Mouse (Mus musculus) ES-E14 (cell line): ENCODE measurements around the gene Limd1. TPM values are rescaled to one million over a fixed set of nuclear protein-coding genes. Genes with fewer than 3 reads are reported as not detected.

Experiments used
- DNase-seq: peaks from one replicate; pipeline ENCODE4 v3.0.0-alpha.2; 2013; ENCODE audit warnings: low read depth, low spot score
- H3K27ac ChIP-seq: 2 replicates; pipeline ENCODE4 v1.5.1; 2012; ENCODE audit warnings: low read depth, mild to moderate bottlenecking, low read length, moderate library complexity, mixed read lengths; ENCODE audit not compliant: poor library complexity, insufficient read depth, severe bottlenecking
- H3K36me3 ChIP-seq: 2 replicates; pipeline ENCODE4 v1.6.1; 2012; ENCODE audit warnings: mild to moderate bottlenecking, low read length, moderate library complexity, mixed read lengths; ENCODE audit not compliant: control insufficient read depth, poor library complexity, insufficient read depth, severe bottlenecking
- H3K4me1 ChIP-seq, 2 experiments: fragments of 150-350 bp in 1 of 2; sonication (generic) in 1 of 2; 2 replicates each; pipeline ENCODE4 v1.6.1; 2012; ENCODE audit warnings: low read length in 2 of 2, mild to moderate bottlenecking in 1 of 2, mixed read lengths in 1 of 2; ENCODE audit not compliant: control insufficient read depth in 2 of 2, insufficient read depth in 2 of 2, poor library complexity in 1 of 2
- H3K4me3 ChIP-seq, 2 experiments: fragments of 150-350 bp in 1 of 2; sonication (generic) in 1 of 2; 2 replicates each; pipeline ENCODE4 v1.5.1; 2012; ENCODE audit warnings: low read length in 2 of 2, low read depth in 1 of 2, mild to moderate bottlenecking in 1 of 2, mixed read lengths in 1 of 2; ENCODE audit not compliant: insufficient read depth in 1 of 2, poor library complexity in 1 of 2, severe bottlenecking in 1 of 2
- H3K9ac ChIP-seq: 2 replicates; pipeline ENCODE4 v1.6.1; 2012; ENCODE audit warnings: low read depth, mild to moderate bottlenecking, low read length, mixed read lengths; ENCODE audit not compliant: poor library complexity, insufficient read depth, severe bottlenecking
- H3K9me3 ChIP-seq: fragments of 150-350 bp; sonication (generic); 2 replicates; pipeline ENCODE4 v1.6.1; 2012; ENCODE audit warnings: low read depth, mild to moderate bottlenecking, low read length; ENCODE audit not compliant: control insufficient read depth, insufficient read depth
- CHD2 ChIP-seq: IDR thresholded peaks from 2 replicates; pipeline ENCODE4 v1.6.1; 2014; ENCODE audit warnings: mild to moderate bottlenecking, low read depth, low read length, inconsistent platforms
- HCFC1 ChIP-seq: IDR thresholded peaks from 2 replicates; pipeline ENCODE4 v1.6.1; 2012; ENCODE audit warnings: low read length, inconsistent platforms, borderline replicate concordance; ENCODE audit not compliant: insufficient read depth
- MAFK ChIP-seq: IDR thresholded peaks from 2 replicates; pipeline ENCODE4 v1.6.1; 2014; ENCODE audit warnings: mild to moderate bottlenecking, low read depth, low read length, inconsistent platforms; ENCODE audit not compliant: insufficient read depth
- ZC3H11A ChIP-seq: IDR thresholded peaks from 2 replicates; pipeline ENCODE4 v1.6.1; 2012; ENCODE audit warnings: low read depth, mild to moderate bottlenecking, inconsistent platforms, low read length, borderline replicate concordance
- ZNF384 ChIP-seq: IDR thresholded peaks from 2 replicates; pipeline ENCODE4 v1.6.1; 2012; ENCODE audit warnings: low read depth, low read length, inconsistent platforms
- in situ Hi-C, 2 experiments: fragments of 600-800 bp; cut with MboI; formaldehyde crosslinking; loops; one replicate each; pipeline ENCODE4 v1.15.1; 2025; ENCODE audit warnings: low sequenced_read_pairs in 2 of 2, inconsistent platforms in 1 of 2; ENCODE audit not compliant: unreplicated experiment in 2 of 2
- total RNA-seq: library from RNA; depleted of rRNA; stranded (reverse); fragments of 300-350 nt; gene quantifications from 2 replicates; pipeline ENCODE4 v1.2.3, GENCODE M21; 2012; rRNA removed

The Limd1 gene
- total RNA-seq: 14.2 and 16.2 TPM in 2 replicates

DNA sequence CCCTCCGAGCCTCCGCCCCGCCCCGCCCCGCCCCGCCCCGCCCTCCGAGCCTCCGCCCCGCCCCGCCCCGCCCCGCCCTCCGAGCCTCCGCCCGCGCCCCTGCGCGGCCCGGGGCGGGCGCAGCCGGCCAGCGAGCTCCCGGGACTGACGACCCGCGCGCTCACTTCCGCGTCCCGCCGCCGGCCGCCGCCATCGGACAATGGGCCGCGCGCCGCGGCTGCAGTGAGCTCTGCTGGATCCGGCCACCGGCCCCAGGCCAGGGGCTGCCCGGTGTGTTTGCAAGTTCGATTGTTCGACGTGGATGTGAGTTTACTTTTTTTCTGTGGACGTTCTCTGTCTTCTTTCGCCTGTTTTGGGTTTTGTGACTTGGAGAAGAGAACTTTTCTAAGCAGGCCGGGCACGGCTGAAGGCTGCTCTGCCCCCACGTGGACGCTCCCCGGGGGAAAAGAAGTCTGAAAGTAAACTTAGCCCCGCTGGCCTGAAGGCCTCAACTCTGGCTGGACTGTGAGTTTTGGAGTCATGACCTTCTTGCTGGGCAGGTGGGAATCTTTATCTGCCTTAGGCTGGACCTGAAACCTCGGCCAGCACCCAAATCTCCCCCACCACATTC lies at the start of gene Limd1:
Gene Limd1 (plus strand): TSS at position 121 of the 610 bp plus-strand sequence.
- in situ Hi-C loops: no loop called here
- TF ChIP-seq MAFK: no peak
- TF ChIP-seq ZC3H11A: no peak
- no peak for TF ChIP-seq CHD2
- no peak for TF ChIP-seq HCFC1
- no peak for TF ChIP-seq ZNF384
- Histone ChIP-seq H3K4me1 (peaks cover 0 to 2% of the 10 kb centered on the region in 2 experiments; a peak in 1 of 4 replicates), H3K4me3 (peak within 1 kb of the TSS; percentile 71 to 86), H3K27ac (no peak within 1 kb of the TSS), H3K9me3 (no peaks in the 10 kb centered on the region), H3K9ac (peak within 1 kb of the TSS; percentile 76), H3K36me3 (peaks cover 3% of the 10 kb centered on the region; the same call in 1 of the 2 replicates)
- DNase-seq: no peak

DNA sequence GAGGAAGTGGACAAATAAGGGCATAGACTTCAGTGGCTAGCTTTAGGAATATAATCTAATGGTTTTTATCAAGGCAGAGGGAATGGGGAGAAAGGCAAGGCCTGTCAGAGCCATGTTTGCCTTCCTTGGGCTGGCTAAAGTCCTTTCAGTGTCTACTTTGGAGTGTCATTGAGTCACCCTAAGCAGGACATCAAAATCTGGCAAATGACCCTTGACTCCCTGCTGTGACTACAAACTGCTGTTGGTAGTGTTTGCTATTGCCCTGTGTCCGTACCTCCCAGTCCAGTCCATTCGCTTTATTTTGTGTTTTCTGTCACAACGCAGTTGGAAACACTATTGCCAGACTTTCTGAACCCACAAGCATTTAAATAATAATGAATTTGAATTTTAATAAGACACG lies 48.6 kb upstream of the Limd1 start:
- Histone ChIP-seq H3K9me3 (no peaks in the 10 kb centered on the region), H3K9ac (no peak overlapping the region), H3K4me3 (no peak overlapping the region), H3K27ac (no peak overlapping the region), H3K36me3 (no peaks in the 10 kb centered on the region), H3K4me1 (peaks cover 0 to 6% of the 10 kb centered on the region in 2 experiments; a peak in 1 of 4 replicates)
- DNase-seq: no peak
- no peak for TF ChIP-seq ZC3H11A
- TF ChIP-seq MAFK: no peak
- TF ChIP-seq HCFC1: no peak
- TF ChIP-seq CHD2: no peak
- TF ChIP-seq ZNF384: no peak
- in situ Hi-C loops: no loop called here

DNA sequence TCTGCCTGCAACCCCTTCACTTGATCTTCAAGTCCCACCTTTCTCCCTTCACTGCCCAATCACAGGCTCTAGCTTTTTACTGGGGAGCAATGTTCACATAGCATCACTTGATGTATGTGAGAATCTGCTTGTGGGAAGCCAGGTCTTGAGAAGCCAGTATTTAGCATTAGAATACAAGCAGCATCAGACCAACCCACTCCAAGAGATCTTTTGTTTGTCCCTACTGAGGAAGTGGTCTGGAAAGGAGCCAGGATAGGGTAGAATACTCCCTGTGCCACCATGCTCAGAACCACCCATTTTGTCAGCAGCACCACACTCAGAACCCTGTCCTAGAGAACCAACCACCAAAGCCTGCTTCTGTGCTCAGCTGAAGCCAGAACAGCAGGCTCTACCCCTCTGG lies 47.5 kb upstream of the Limd1 start:
- no peak overlapping the region for H3K4me3 ChIP-seq
- TF ChIP-seq CHD2 (no peak), MAFK (no peak), HCFC1 (no peak), ZNF384 (no peak), ZC3H11A (no peak)
- peaks cover 0 to 6% of the 10 kb centered on the region in 2 experiments; a peak in 1 of 4 replicates for H3K4me1 ChIP-seq
- no peaks in the 10 kb centered on the region for H3K36me3 ChIP-seq
- H3K9me3 ChIP-seq: no peaks in the 10 kb centered on the region
- no peak overlapping the region for H3K9ac ChIP-seq
- H3K27ac ChIP-seq: no peak overlapping the region
- in situ Hi-C loops: no loop called here
- peak; percentile 26 for DNase-seq

DNA sequence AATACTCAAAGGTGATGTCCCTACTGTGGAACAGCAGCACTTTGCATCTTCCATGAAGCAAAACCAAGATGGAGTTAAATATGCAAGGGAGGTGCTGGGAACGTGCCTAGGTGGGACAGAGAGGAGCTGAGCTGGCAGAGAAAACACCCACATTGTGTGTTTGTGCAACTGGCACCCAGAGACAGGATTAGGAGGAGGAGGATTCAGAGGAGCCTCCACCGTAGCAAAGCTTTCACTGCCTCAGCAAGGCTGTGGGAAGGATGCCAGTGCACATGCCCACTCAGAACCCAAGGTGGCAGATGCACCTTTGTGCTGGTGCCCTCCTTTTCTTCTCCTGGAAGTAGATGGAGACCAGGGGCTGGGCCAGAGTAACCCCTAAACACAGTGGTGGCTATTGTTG lies 40.3 kb upstream of the Limd1 start:
- in situ Hi-C loops: no loop called here
- no peak overlapping the region for H3K27ac ChIP-seq
- DNase-seq: no peak

More for the DNA sequence above, 40.3 kb upstream of the Limd1 start:
- H3K9me3 ChIP-seq: no peaks in the 10 kb centered on the region
- no peak overlapping the region for H3K9ac ChIP-seq
- H3K36me3 ChIP-seq: no peaks in the 10 kb centered on the region
- H3K4me3 ChIP-seq: no peak overlapping the region
- no peak for TF ChIP-seq HCFC1
- no peak for TF ChIP-seq ZC3H11A
- TF ChIP-seq MAFK: no peak
- TF ChIP-seq ZNF384: no peak
- no peaks in the 10 kb centered on the region for H3K4me1 ChIP-seq
